Mouse (Mus musculus) heart, adult 2 months (tissue): Measurements from ENCODE around the gene Olfr111. TPM values are rescaled to one million over a fixed set of nuclear protein-coding genes. Genes with fewer than 3 reads are reported as not detected.
"Not testable (repeated sequence)": the region's sequence is repeated elsewhere in the genome, so short reads cannot be mapped to it uniquely, and the experiment has no call there.

Source experiments
- DNase-seq, 2 experiments: peaks; one replicate each; pipeline ENCODE4 v3.0.0; 2021
- H3K27ac ChIP-seq: fragments of 200-600 bp; 2 replicates; pipeline ENCODE4 v1.8.1; 2022
- H3K27me3 ChIP-seq: fragments of 200-500 bp; 2 replicates; pipeline ENCODE4 v1.6.1; 2012; ENCODE audit warnings: mild to moderate bottlenecking, low read length, inconsistent platforms, mixed read lengths; ENCODE audit not compliant: control insufficient read depth, insufficient read depth
- H3K36me3 ChIP-seq: fragments of 200-500 bp; 2 replicates; pipeline ENCODE4 v1.6.1; 2012; ENCODE audit warnings: low read length, inconsistent platforms; ENCODE audit not compliant: control insufficient read depth, insufficient read depth
- H3K4me1 ChIP-seq: fragments of 200-500 bp; 2 replicates; pipeline ENCODE4 v1.6.1; 2011; ENCODE audit warnings: low read length; ENCODE audit not compliant: control insufficient read depth, insufficient read depth
- H3K4me3 ChIP-seq: fragments of 200-600 bp; 2 replicates; pipeline ENCODE4 v1.8.1; 2022
- H3K79me2 ChIP-seq: fragments of 200-500 bp; replicated peaks from 2 replicates; pipeline ENCODE4 v1.6.1; 2012; ENCODE audit warnings: mild to moderate bottlenecking, inconsistent platforms, low read length, moderate library complexity, mixed read lengths; ENCODE audit not compliant: control insufficient read depth, insufficient read depth
- H3K9ac ChIP-seq: fragments of 200-500 bp; 2 replicates; pipeline ENCODE4 v1.6.1; 2012; ENCODE audit warnings: low read depth, mild to moderate bottlenecking, control low read depth, inconsistent platforms, low read length, mixed read lengths
- CTCF ChIP-seq: fragments of 200-600 bp; IDR thresholded peaks from 2 replicates; pipeline ENCODE4 v1.8.1; 2022; ENCODE audit warnings: antibody characterized with exemption, mild to moderate bottlenecking, moderate library complexity
- EP300 ChIP-seq: fragments of 200-500 bp; IDR thresholded peaks from 2 replicates; pipeline ENCODE4 v1.6.1; 2011; ENCODE audit warnings: low read depth, low read length, control low read depth; ENCODE audit not compliant: insufficient read depth
- POLR2A ChIP-seq: fragments of 200-500 bp; IDR thresholded peaks from 2 replicates; pipeline ENCODE4 v1.6.1; 2011; ENCODE audit warnings: mild to moderate bottlenecking, low read depth, low read length, control low read depth; ENCODE audit not compliant: insufficient read depth
- WGBS: fragments of 180-500 bp; shearing (Covaris S2); methylation state at CpG from one replicate; pipeline ENCODE4 v1.1.7; 2018; 5-methylcytosine and 5-hydroxymethylcytosine counted together
- intact Hi-C: fragments of 180-260 bp; cut with DNase I; formaldehyde crosslinking; loops from one replicate; pipeline ENCODE4 v1.15.1; 2025
- long read RNA-seq: library from polyadenylated mRNA; stranded (forward); transcript quantifications from one replicate; pipeline ENCODE4 v2.0.0, GENCODE M21; 2021
- polyA plus RNA-seq: library from polyadenylated mRNA; depleted of rRNA; stranded (reverse); fragments of >200 nt; gene quantifications from 2 replicates; pipeline ENCODE4 v1.2.3, GENCODE M21; 2012; rRNA removed
- total RNA-seq, 2 experiments: library from RNA; stranded (reverse); gene quantifications; 2 replicates each; pipeline ENCODE4 v1.2.3; 2021

Olfr111 gene
- total RNA-seq: not detected
- polyA plus RNA-seq: 0.12 TPM in 1 of 2 replicates, not detected in the other
- long read RNA-seq: 0 reads

DNA sequence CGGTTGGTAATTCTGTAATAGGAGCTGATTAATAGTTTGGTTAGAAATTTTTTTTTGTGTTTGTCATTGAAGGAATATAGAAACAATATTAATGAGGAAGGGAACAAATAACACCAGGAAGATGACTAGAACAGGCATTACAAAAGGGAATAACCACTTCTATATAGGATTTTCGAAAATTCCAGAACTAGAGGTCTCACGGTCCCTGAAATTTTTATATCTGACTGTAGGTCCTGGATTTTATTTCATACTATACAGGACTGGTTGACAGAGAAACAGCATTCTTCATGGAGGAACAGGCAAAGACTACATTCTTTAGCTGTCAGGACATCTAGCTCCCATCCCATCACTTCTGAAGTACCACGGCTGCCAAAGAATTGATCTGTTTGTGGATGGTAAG, at the start of gene Olfr111:
Gene Olfr111 (plus strand): TSS at position 301 of the 400 bp plus-strand sequence.
- no peak within 1 kb of the TSS for H3K9ac ChIP-seq
- H3K36me3 ChIP-seq: no peaks in the 10 kb centered on the region
- WGBS: 77% methylated on average over 4 of the region's 4 CpGs
- no peak within 1 kb of the TSS for H3K27ac ChIP-seq
- no peak within 1 kb of the TSS for H3K4me3 ChIP-seq
- intact Hi-C loops: no loop called here
- no peaks in the 10 kb centered on the region for H3K4me1 ChIP-seq
- no peak for TF ChIP-seq CTCF
- no peak for TF ChIP-seq EP300
- TF ChIP-seq POLR2A: no peak
- no peaks in the 10 kb centered on the region for H3K27me3 ChIP-seq
- no peak for DNase-seq
- H3K79me2 ChIP-seq: no peaks in the 10 kb centered on the region

GRCm38 (mm10) chr17:37458616-37459015, 49.2 kb upstream of the Olfr111 start, which contains the start of gene Olfr109:
Gene Olfr109 (plus strand): TSS chr17:37458916.
- H3K79me2 ChIP-seq: no peaks in the 10 kb centered on the region
- no peaks in the 10 kb centered on the region for H3K4me1 ChIP-seq
- no peak within 1 kb of the TSS for H3K4me3 ChIP-seq
- 72% methylated on average over 1 of the region's 1 CpGs for WGBS
- intact Hi-C loops: no loop called here
- no peak within 1 kb of the TSS for H3K27ac ChIP-seq
- DNase-seq: no peak
- H3K9ac ChIP-seq: no peak within 1 kb of the TSS
- TF ChIP-seq EP300 (no peak), CTCF (no peak), POLR2A (no peak)
- H3K27me3 ChIP-seq: no peaks in the 10 kb centered on the region
- H3K36me3 ChIP-seq: no peaks in the 10 kb centered on the region

- H3K27ac ChIP-seq: no peak within 1 kb of the TSS
- H3K27me3 ChIP-seq: no peaks in the 10 kb centered on the region
- H3K79me2 ChIP-seq: no peaks in the 10 kb centered on the region
- no peaks in the 10 kb centered on the region for H3K36me3 ChIP-seq
- H3K4me3 ChIP-seq: no peak within 1 kb of the TSS
- intact Hi-C loops: no loop called here
- TF ChIP-seq POLR2A: no peak
- TF ChIP-seq EP300: no peak
- no peak for TF ChIP-seq CTCF
- no peak for DNase-seq
- WGBS: 45% methylated on average over 2 of the region's 2 CpGs
- H3K4me1 ChIP-seq: no peaks in the 10 kb centered on the region
- no peak within 1 kb of the TSS for H3K9ac ChIP-seq
Measured at GRCm38 (mm10) chr17:37483452-37483851, 24.4 kb upstream of the Olfr111 start, which contains the start of gene H2-M2. Gene H2-M2 (minus strand): TSS chr17:37483552.

GRCm38 (mm10) chr17:37491930-37492518, 15.8 kb upstream of the Olfr111 start, which contains the start of gene Olfr110:
Gene Olfr110 (plus strand): TSS chr17:37492468.
- no peak within 1 kb of the TSS for H3K27ac ChIP-seq
- no peak for DNase-seq
- 40% methylated on average over 1 of the region's 1 CpGs for WGBS
- H3K36me3 ChIP-seq: no peaks in the 10 kb centered on the region
- no peaks in the 10 kb centered on the region for H3K79me2 ChIP-seq
- H3K9ac ChIP-seq: no peak within 1 kb of the TSS
- no peaks in the 10 kb centered on the region for H3K27me3 ChIP-seq
- intact Hi-C loops: no loop called here
- H3K4me1 ChIP-seq: no peaks in the 10 kb centered on the region
- TF ChIP-seq CTCF (no peak), POLR2A (no peak), EP300 (no peak)
- H3K4me3 ChIP-seq: no peak within 1 kb of the TSS

GRCm38 (mm10) chr17:37524612-37525011, 16.8 kb downstream of the Olfr111 start:
- H3K4me3 ChIP-seq, intact Hi-C loops: not testable (repeated sequence)

GRCm38 (mm10) chr17:37525427-37525826, 17.6 kb downstream of the Olfr111 start:
- H3K36me3 ChIP-seq, H3K79me2 ChIP-seq, H3K4me1 ChIP-seq, H3K9ac ChIP-seq, DNase-seq, intact Hi-C loops, H3K27me3 ChIP-seq, H3K27ac ChIP-seq, H3K4me3 ChIP-seq: not testable (repeated sequence)
- WGBS: 28% methylated on average over 1 of the region's 1 CpGs

More at GRCm38 (mm10) chr17:37524612-37525011, 16.8 kb downstream of the Olfr111 start:
- not testable (repeated sequence) for DNase-seq, H3K79me2 ChIP-seq, H3K4me1 ChIP-seq, H3K9ac ChIP-seq, H3K27me3 ChIP-seq, H3K36me3 ChIP-seq, H3K27ac ChIP-seq
